Mouse (Mus musculus) testis, adult 2 months (tissue): ENCODE results near the gene Psg22.

ENCODE experiments used
- CTCF ChIP-seq: fragments of 200-500 bp; IDR thresholded peaks from 2 replicates; pipeline ENCODE4 v1.5.1; 2012; ENCODE audit warnings: low read depth, mild to moderate bottlenecking, inconsistent platforms, low read length, moderate library complexity; ENCODE audit not compliant: control insufficient read depth, insufficient read depth, insufficient replicate concordance
- POLR2A ChIP-seq: fragments of 200-500 bp; IDR thresholded peaks from 2 replicates; pipeline ENCODE4 v1.6.1; 2012; ENCODE audit warnings: low read depth, mild to moderate bottlenecking, inconsistent platforms, low read length, moderate library complexity; ENCODE audit not compliant: control insufficient read depth

DNA sequence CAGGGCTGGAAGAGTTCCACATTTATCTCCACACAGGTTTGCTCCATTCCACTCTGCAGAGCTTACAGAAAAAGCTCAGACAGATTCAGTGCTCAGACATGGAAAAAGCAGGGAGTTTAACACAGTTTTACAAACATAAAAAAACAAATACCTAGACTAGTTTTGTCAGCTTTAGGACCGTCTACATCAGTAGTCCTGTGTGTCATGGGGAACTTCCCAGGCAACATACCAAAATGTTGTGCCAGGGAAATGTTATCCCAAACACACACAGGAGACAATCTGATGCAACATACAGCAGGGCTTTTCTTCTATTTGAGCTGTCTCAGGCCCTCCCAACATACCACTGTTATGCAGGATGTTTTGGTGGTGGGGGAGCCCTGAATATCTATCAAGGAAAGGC lies 7.0 kb upstream of the Psg22 start:
- TF ChIP-seq POLR2A (no peak), CTCF (no peak)
